Mouse (Mus musculus) bone marrow, adult 2 months (tissue): Measurements from ENCODE around the gene Slain2.

ENCODE experiments used
- CTCF ChIP-seq: fragments of 200-500 bp; IDR thresholded peaks from 2 replicates; pipeline ENCODE4 v1.5.1; 2011; ENCODE audit warnings: low read length, control low read depth; ENCODE audit not compliant: control insufficient read depth, insufficient read depth
- POLR2A ChIP-seq: fragments of 200-500 bp; IDR thresholded peaks from 2 replicates; pipeline ENCODE4 v1.6.1; 2011; ENCODE audit warnings: low read depth, mild to moderate bottlenecking, control low read depth, low read length, borderline replicate concordance; ENCODE audit not compliant: control insufficient read depth

GRCm38 (mm10) chr5:72902312-72902711 lies 11.8 kb upstream of the Slain2 start:
- no peak for TF ChIP-seq POLR2A
- TF ChIP-seq CTCF: no peak
